Mouse (Mus musculus): ENCODE data around the gene C1qbp. TPM values are rescaled to one million over a fixed set of nuclear protein-coding genes. Genes with fewer than 3 reads are reported as not detected.
A peak's percentile ranks its signal among the peaks of the same experiment; 100 is the strongest.

C1qbp gene
- polyA plus RNA-seq, 1 experiment from 2014 or later, result 180 TPM

DNA sequence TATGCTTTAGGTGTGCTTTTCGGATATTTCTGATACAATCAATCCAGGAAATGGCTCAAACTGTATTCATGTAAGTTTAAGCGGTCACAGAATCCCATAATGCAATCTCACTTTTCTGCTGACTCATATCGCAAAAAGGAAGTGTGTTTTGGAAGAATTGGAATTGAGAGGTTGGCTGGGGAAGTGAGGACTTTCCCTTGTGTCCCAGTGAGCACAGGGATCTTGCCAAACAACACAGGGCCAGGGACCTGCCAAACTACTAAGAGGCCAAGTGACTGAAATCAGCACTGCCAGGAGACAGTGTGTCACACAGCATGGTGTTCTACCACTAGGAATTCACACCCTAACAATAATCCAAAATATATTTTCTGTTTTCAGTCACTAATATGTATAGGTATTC, 25.5 kb upstream of the C1qbp start:
- H3K36me3 ChIP-seq (ENCODE audit: control insufficient read depth, insufficient read depth, low read length), result peaks cover 53% of the 10 kb centered on the region
- H3K4me2 ChIP-seq (ENCODE audit: low read length), result no peak overlapping the region
- no peaks in the 10 kb centered on the region for H3K9me3 ChIP-seq (replicated peaks; ENCODE audit: control insufficient read depth, low read length)
- DNase-seq (ENCODE audit: low spot score) (no peak), ATAC-seq (no peak)
- peaks cover 2% of the 10 kb centered on the region for H3K4me1 ChIP-seq (ENCODE audit: control insufficient read depth, insufficient read depth, low read length)
- no peak overlapping the region for H3K4me3 ChIP-seq (ENCODE audit: low read depth, low read length)
- no peaks in the 10 kb centered on the region for H3K27me3 ChIP-seq (replicated peaks; ENCODE audit: control insufficient read depth, insufficient read depth, low read length)
- 91% methylated on average over 3 of the region's 3 CpGs for WGBS
- no peak overlapping the region for H3K27ac ChIP-seq (ENCODE audit: low read depth, low read length)
- no peak overlapping the region for H3K9ac ChIP-seq (ENCODE audit: low read length)

DNA sequence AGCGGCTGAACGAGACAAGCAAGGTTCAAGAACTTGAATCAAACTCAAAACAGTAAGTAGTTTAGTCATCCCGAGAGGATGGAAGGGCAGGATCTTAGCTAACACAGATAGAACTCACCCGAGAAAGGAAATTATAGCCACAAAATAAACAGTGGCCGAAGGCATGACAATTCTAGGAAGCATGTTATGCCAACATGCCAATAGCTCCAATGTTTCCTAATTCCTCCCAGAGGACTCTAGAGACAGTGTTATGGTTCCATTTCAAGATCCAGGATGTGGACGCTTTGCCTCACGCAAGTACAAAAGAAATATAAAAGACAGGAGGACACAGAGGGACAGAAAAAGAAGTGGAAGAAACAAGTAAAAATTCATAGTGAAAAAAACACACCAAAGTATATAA, 25.0 kb upstream of the C1qbp start:
- Histone ChIP-seq H3K4me2 (ENCODE audit: low read length) (no peak overlapping the region), H3K4me1 (ENCODE audit: control insufficient read depth, insufficient read depth, low read length) (peaks cover 7% of the 10 kb centered on the region), H3K4me3 (ENCODE audit: low read depth, low read length) (no peak overlapping the region), H3K27ac (ENCODE audit: low read depth, low read length) (no peak overlapping the region), H3K27me3 (replicated peaks; ENCODE audit: control insufficient read depth, insufficient read depth, low read length) (no peaks in the 10 kb centered on the region), H3K9ac (ENCODE audit: low read length) (no peak overlapping the region), H3K36me3 (ENCODE audit: control insufficient read depth, insufficient read depth, low read length) (peaks cover 50% of the 10 kb centered on the region), H3K9me3 (replicated peaks; ENCODE audit: control insufficient read depth, low read length) (no peaks in the 10 kb centered on the region)
- DNase-seq (ENCODE audit: low spot score), result no peak
- 93% methylated on average over 7 of the region's 7 CpGs for whole genome bisulfite sequencing
- ATAC-seq, result no peak

DNA sequence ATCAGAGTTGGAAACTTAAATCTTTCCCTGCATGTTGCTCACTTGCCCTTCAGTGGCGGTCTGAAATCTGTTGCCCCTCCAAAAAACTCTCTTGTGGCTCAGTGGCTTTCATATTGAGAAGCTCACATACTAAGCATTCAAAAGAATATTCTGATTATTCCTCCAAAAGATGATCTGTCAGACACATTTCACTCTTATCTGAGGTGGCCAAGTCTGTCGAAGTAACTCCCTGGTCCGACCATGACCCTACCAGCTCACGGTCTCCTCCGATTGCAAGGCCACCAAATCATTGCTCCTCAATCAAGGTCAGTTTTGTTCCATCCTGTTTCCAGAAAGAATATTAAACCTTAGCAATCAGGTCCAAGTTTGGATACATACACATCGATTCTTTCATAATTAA, 24.2 kb upstream of the C1qbp start:
- Histone ChIP-seq H3K4me3 (ENCODE audit: low read depth, low read length) (no peak overlapping the region), H3K4me1 (ENCODE audit: control insufficient read depth, insufficient read depth, low read length) (peaks cover 10% of the 10 kb centered on the region), H3K36me3 (ENCODE audit: control insufficient read depth, insufficient read depth, low read length) (peaks cover 42% of the 10 kb centered on the region), H3K9ac (ENCODE audit: low read length) (no peak overlapping the region), H3K27ac (ENCODE audit: low read depth, low read length) (no peak overlapping the region), H3K4me2 (ENCODE audit: low read length) (no peak overlapping the region), H3K27me3 (replicated peaks; ENCODE audit: control insufficient read depth, insufficient read depth, low read length) (no peaks in the 10 kb centered on the region), H3K9me3 (replicated peaks; ENCODE audit: control insufficient read depth, low read length) (no peaks in the 10 kb centered on the region)
- WGBS, result 94% methylated on average over 6 of the region's 6 CpGs
- no peak for DNase-seq (ENCODE audit: low spot score)
- no peak for ATAC-seq

DNA sequence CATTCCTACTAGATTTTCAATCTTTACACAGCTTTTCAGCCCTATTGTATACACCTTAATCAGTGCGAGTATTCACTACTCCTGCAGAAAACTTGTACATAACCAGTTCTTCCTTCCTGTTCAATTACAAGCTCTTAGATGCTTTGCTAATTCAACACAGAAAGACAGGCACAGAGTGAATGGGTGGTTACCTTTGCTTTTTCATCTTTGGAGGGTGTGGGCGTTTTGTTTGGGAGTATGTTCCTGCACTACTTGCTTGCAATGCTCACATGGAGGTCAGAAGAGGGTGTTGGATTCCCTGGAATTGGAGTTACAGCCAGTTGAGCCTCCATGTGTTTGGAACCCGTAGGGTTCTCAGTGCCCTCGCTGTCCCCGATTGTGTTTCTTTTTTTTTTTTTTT, 22.2 kb upstream of the C1qbp start:
- peak overlapping the region; percentile 93 for H3K4me2 ChIP-seq (ENCODE audit: low read length)
- H3K36me3 ChIP-seq (ENCODE audit: control insufficient read depth, insufficient read depth, low read length), result peaks cover 34% of the 10 kb centered on the region
- H3K9me3 ChIP-seq (replicated peaks; ENCODE audit: control insufficient read depth, low read length), result no peaks in the 10 kb centered on the region
- peaks cover 10% of the 10 kb centered on the region for H3K4me1 ChIP-seq (ENCODE audit: control insufficient read depth, insufficient read depth, low read length)
- ATAC-seq (no peak), DNase-seq (ENCODE audit: low spot score) (no peak)
- 50% methylated on average over 5 of the region's 5 CpGs for WGBS
- peak overlapping the region; percentile 91 for H3K4me3 ChIP-seq (ENCODE audit: low read depth, low read length)
- H3K27me3 ChIP-seq (replicated peaks; ENCODE audit: control insufficient read depth, insufficient read depth, low read length), result no peaks in the 10 kb centered on the region
- no peak overlapping the region for H3K27ac ChIP-seq (ENCODE audit: low read depth, low read length)
- H3K9ac ChIP-seq (ENCODE audit: low read length), result no peak overlapping the region; the same call in 1 of the 2 replicates

DNA sequence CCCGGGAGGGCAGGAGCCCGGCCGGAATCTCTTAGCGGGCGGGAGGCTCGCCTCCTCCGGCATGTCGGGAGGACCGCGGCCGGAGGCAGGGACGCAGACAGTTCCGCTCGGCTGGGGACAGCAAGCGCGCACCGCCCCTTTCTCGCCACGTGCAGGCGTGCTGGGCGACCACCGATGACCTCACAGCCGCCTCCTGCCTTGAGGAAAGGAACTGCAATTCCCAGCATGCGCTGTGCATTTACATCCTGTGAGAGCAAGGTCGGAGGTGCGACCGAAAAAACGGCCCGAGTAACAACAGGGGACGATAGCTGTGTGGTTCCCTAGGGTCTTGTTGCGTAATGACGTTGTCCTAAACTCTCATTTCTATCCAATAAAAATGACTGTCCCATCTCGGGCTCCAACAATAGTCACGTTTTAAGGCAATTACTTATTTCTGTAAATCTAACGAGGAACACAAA, 21.5 kb upstream of the C1qbp start, which contains the start of gene Dhx33:
Dhx33 (minus strand) TSS at position 122 of the 458 bp plus-strand sequence.
- H3K27me3 ChIP-seq (replicated peaks; ENCODE audit: control insufficient read depth, insufficient read depth, low read length), result no peaks in the 10 kb centered on the region
- WGBS, result under 1% methylated on average over 34 of the region's 35 CpGs
- peak; percentile 99 for DNase-seq (ENCODE audit: low spot score)
- H3K4me2 ChIP-seq (ENCODE audit: low read length), result peak within 1 kb of the TSS; percentile 93
- peaks cover 33% of the 10 kb centered on the region for H3K36me3 ChIP-seq (ENCODE audit: control insufficient read depth, insufficient read depth, low read length)
- peak; percentile 98 for ATAC-seq
- H3K27ac ChIP-seq (ENCODE audit: low read depth, low read length), result peak within 1 kb of the TSS; percentile 27; the same call in 1 of the 2 replicates
- H3K4me3 ChIP-seq (ENCODE audit: low read depth, low read length), result peak within 1 kb of the TSS; percentile 91
- H3K9me3 ChIP-seq (replicated peaks; ENCODE audit: control insufficient read depth, low read length), result no peaks in the 10 kb centered on the region
- peak within 1 kb of the TSS; percentile 75 for H3K9ac ChIP-seq (ENCODE audit: low read length)
- peaks cover 10% of the 10 kb centered on the region for H3K4me1 ChIP-seq (ENCODE audit: control insufficient read depth, insufficient read depth, low read length)

DNA sequence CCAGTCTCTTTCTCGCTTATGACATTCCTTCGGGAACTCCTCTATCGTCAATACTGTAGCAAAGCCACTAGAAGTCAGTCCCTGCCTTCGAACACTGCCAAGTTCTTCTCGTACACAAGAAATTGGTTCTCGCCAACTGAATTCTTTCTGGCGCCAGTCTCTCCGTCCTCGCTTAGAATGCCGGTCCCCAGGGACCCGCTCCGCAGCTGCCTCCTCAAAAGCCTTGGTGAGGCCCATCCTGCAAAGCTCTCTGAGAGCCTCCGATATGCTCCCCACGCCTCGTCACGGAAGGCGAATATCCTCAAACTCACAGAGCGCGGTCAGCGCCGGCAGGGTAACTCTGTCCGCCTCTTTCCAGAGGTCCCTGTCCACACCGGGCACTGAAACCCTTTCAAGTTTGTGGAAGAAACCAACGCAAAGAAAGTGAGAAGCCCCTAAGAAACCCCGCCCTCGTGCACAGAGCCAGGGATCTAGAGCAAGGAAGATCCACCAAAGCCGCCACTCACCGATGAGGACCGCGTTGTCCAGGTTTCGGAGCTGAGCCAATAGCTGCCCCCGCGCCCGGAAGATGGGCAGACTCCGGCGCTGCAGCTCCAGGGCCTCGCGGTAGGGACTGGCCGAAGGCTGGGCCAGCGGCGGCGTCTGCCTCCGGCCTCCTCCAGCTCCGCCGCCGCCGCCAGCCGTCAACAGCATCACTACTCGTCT, 20.9 kb upstream of the C1qbp start:
- H3K9me3 ChIP-seq (replicated peaks; ENCODE audit: control insufficient read depth, low read length), result no peaks in the 10 kb centered on the region
- ATAC-seq (peak; percentile 75), DNase-seq (ENCODE audit: low spot score) (peak; percentile 34)
- H3K9ac ChIP-seq (ENCODE audit: low read length), result peak overlapping the region; percentile 75
- H3K27me3 ChIP-seq (replicated peaks; ENCODE audit: control insufficient read depth, insufficient read depth, low read length), result no peaks in the 10 kb centered on the region
- H3K4me1 ChIP-seq (ENCODE audit: control insufficient read depth, insufficient read depth, low read length), result peaks cover 10% of the 10 kb centered on the region
- peaks cover 33% of the 10 kb centered on the region for H3K36me3 ChIP-seq (ENCODE audit: control insufficient read depth, insufficient read depth, low read length)
- H3K27ac ChIP-seq (ENCODE audit: low read depth, low read length), result peak overlapping the region; percentile 27; the same call in 1 of the 2 replicates
- under 1% methylated on average over 49 of the region's 49 CpGs for WGBS
- peak overlapping the region; percentile 91 for H3K4me3 ChIP-seq (ENCODE audit: low read depth, low read length)
- H3K4me2 ChIP-seq (ENCODE audit: low read length), result peak overlapping the region; percentile 93

DNA sequence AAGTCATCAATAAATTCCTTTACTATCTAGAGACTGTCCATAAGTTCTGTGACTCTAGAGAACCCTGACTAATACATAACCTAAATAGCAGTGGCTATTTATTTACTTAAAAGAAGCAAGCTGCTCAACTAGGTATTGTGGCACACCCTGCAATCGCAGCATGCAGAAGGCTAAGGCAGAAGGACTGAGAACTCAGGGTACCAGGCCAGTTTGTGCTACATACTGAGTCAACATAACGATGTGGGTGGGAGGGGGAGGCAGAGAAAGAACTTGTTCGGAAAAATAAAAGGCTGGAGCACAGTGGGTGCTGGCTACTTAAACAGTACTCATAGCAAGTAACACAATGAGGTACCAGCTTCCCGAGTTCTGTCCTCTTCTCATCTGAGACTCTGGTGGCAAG, 18.3 kb upstream of the C1qbp start:
- ATAC-seq, result no peak
- no peaks in the 10 kb centered on the region for H3K9me3 ChIP-seq (replicated peaks; ENCODE audit: control insufficient read depth, low read length)
- H3K36me3 ChIP-seq (ENCODE audit: control insufficient read depth, insufficient read depth, low read length), result peaks cover 45% of the 10 kb centered on the region
- no peak overlapping the region for H3K4me3 ChIP-seq (ENCODE audit: low read depth, low read length)
- DNase-seq (ENCODE audit: low spot score), result no peak
- H3K9ac ChIP-seq (ENCODE audit: low read length), result no peak overlapping the region
- H3K4me1 ChIP-seq (ENCODE audit: control insufficient read depth, insufficient read depth, low read length), result peaks cover 10% of the 10 kb centered on the region
- WGBS, result 63% methylated on average over 4 of the region's 4 CpGs
- H3K4me2 ChIP-seq (ENCODE audit: low read length), result no peak overlapping the region
- H3K27ac ChIP-seq (ENCODE audit: low read depth, low read length), result no peak overlapping the region
- no peaks in the 10 kb centered on the region for H3K27me3 ChIP-seq (replicated peaks; ENCODE audit: control insufficient read depth, insufficient read depth, low read length)

DNA sequence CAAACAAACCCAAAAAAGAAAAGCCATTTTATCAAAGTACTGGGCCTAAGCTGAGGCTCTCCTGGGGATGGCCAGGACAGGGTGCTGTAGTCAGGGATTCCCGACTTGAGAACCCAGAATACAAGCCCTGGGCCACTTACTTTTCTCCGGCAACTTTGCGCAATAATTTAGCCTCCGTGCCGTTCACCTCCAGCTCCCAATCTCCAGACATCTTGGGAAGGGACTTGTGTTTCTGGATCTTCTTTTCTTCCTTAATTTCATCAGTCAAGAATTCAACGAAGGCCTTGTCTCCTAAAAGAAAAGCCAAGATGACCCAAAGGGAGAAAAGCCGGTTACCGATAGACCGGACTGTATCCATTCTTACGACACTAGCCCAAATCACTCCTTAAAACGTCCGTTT, 796 bp downstream of the C1qbp start:
- Histone ChIP-seq H3K27ac (ENCODE audit: low read depth, low read length) (no peak overlapping the region), H3K9ac (ENCODE audit: low read length) (peak overlapping the region; percentile 91), H3K9me3 (replicated peaks; ENCODE audit: control insufficient read depth, low read length) (no peaks in the 10 kb centered on the region), H3K4me2 (ENCODE audit: low read length) (peak overlapping the region; percentile 77), H3K4me1 (ENCODE audit: control insufficient read depth, insufficient read depth, low read length) (peaks cover 7% of the 10 kb centered on the region), H3K27me3 (replicated peaks; ENCODE audit: control insufficient read depth, insufficient read depth, low read length) (no peaks in the 10 kb centered on the region), H3K4me3 (ENCODE audit: low read depth, low read length) (peak overlapping the region; percentile 99), H3K36me3 (ENCODE audit: control insufficient read depth, insufficient read depth, low read length) (peaks cover 63% of the 10 kb centered on the region)
- ATAC-seq, result no peak
- DNase-seq (ENCODE audit: low spot score), result no peak
- 12% methylated on average over 12 of the region's 12 CpGs for WGBS

DNA sequence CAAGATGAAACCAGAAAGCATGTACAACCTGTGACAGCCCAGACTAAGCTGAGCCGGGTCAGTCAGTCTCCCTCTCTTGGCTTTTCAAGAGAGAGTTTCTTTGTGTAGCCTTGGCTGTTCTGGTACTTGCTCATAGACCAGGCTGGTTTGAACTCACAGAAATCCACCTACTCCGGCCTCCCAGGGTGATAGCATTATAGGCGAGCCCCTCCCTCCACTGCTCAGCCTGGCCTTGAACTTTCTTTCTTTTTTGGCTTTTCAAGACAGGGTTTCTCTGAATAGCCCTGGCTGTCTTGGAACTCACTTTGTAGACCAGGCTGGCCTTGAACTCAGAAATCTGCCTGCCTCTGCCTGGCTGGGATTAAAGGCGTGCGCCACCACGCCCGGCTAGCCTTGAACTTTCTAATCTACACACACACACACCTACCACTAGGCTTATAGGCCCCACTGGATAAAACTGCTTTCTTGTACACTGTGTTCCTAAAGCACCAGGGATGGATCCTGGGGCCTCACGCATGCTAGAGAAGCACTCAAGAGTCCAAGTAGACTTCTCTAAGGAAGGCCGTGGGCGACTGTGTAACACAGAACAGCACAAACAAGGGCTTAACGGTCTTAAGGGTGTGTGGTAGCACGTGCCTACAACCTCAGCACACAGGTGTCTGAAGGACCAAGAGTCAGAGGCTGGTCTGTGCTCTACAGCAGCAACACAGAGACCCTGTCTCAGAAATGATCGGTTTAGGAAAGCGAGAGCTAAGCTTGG, 1.9 kb downstream of the C1qbp start:
- H3K27me3 ChIP-seq (replicated peaks; ENCODE audit: control insufficient read depth, insufficient read depth, low read length), result no peaks in the 10 kb centered on the region
- H3K36me3 ChIP-seq (ENCODE audit: control insufficient read depth, insufficient read depth, low read length), result peaks cover 63% of the 10 kb centered on the region
- H3K9me3 ChIP-seq (replicated peaks; ENCODE audit: control insufficient read depth, low read length), result no peaks in the 10 kb centered on the region
- H3K4me2 ChIP-seq (ENCODE audit: low read length), result no peak overlapping the region; the same call in 1 of the 2 replicates
- H3K4me3 ChIP-seq (ENCODE audit: low read depth, low read length), result no peak overlapping the region
- 91% methylated on average over 14 of the region's 14 CpGs for WGBS
- ATAC-seq, result no peak
- DNase-seq (ENCODE audit: low spot score), result no peak
- H3K27ac ChIP-seq (ENCODE audit: low read depth, low read length), result no peak overlapping the region
- H3K9ac ChIP-seq (ENCODE audit: low read length), result no peak overlapping the region
- H3K4me1 ChIP-seq (ENCODE audit: control insufficient read depth, insufficient read depth, low read length), result peaks cover 7% of the 10 kb centered on the region
